Mouse (Mus musculus) bone marrow, adult 2 months (tissue): ENCODE results near the gene Limd2.
"Not testable (repeated sequence)": the region's sequence is repeated elsewhere in the genome, so short reads cannot be mapped to it uniquely, and the experiment has no call there.

Source experiments
- CTCF ChIP-seq: fragments of 200-500 bp; IDR thresholded peaks from 2 replicates; pipeline ENCODE4 v1.5.1; 2011; ENCODE audit warnings: low read length, control low read depth; ENCODE audit not compliant: control insufficient read depth, insufficient read depth
- POLR2A ChIP-seq: fragments of 200-500 bp; IDR thresholded peaks from 2 replicates; pipeline ENCODE4 v1.6.1; 2011; ENCODE audit warnings: low read depth, mild to moderate bottlenecking, control low read depth, low read length, borderline replicate concordance; ENCODE audit not compliant: control insufficient read depth

GRCm38 (mm10) chr11:106199997-106200396 lies 39.3 kb upstream of the Limd2 start:
- TF ChIP-seq POLR2A, CTCF: not testable (repeated sequence)
